Mouse (Mus musculus) B cell, adult 62 days (primary cell): Measurements from ENCODE around the gene Urah. TPM values are rescaled to one million over a fixed set of nuclear protein-coding genes. Genes with fewer than 3 reads are reported as not detected.

Experiments used
- total RNA-seq: library from RNA; stranded (reverse); gene quantifications from 4 replicates; pipeline ENCODE4 v1.2.4, GENCODE M21; 2023

Gene Urah
- not detected in 4 replicates for total RNA-seq

DNA sequence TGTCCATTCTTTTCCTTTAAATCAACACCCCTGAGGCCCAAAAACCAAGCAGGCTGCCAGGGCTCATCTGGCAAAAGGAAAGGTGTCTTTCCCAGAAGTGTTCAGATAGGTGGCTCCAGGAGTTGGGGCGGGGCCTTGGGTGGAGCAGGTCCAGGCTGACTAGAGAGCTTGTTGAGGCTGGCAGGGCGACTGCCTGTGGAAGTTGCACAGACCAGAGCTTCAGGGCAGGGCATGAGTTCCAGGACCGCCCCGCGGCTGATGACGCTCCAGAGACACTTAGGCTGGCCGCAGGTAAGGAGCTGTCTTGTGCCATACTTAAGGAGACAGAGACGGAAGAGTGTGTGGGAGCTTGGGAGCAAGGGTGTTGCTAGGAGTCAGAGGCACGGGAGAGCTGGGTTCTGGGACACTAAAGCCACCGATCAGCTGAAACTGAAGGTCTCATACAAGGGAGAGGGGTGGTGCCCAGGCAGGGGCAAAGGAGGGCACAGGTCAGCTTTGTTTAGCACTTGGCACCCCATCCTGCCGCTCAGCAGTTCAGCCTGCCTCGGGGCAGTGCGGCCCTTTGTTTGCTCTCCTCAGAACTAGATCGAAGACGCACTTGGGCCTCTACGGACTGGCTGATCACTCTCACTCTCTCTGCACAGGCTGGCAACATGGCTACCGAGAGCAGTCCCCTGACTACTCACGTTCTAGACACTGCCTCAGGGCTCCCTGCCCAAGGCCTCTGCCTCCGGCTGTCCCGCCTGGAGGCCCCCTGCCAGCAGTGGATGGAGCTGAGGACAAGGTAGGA is at the start of gene Urah:
TSS of gene Urah (plus strand) at position 51 of the 790 bp plus-strand sequence.

DNA sequence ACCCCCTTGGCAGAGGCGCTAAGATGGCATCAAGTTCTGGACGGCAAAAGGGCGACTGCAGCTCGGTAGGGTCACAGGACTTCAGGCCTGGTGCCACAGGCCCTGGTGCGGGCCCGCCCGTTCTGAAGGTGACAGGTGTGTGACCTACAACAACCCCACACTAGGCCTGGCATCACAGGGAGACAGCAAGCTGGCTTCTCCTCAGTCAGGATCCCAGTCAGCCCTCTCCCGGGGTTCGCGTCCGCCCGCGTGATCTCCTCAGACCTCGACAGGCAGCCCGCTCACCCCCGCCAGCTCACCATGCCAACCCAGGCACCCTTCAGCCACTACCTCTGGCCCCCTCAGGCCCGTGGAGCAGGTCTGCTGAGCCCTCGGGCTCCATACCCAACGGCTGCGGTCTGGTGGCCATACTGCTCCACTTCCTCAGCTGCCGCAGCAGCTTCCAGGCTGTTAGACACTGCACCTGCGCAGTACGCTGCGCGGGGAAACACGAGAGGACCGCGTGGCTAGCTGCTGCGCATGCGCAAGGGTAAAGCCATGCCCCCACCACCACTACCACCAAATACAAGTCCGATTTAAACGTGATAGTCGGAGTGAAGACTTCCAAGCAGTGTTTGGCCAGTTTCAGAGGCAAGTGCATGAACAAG is 47.3 kb upstream of the Urah start, which contains the start of gene Syce1:
TSS of gene Syce1 (minus strand) at position 447 of the 647 bp plus-strand sequence.

DNA sequence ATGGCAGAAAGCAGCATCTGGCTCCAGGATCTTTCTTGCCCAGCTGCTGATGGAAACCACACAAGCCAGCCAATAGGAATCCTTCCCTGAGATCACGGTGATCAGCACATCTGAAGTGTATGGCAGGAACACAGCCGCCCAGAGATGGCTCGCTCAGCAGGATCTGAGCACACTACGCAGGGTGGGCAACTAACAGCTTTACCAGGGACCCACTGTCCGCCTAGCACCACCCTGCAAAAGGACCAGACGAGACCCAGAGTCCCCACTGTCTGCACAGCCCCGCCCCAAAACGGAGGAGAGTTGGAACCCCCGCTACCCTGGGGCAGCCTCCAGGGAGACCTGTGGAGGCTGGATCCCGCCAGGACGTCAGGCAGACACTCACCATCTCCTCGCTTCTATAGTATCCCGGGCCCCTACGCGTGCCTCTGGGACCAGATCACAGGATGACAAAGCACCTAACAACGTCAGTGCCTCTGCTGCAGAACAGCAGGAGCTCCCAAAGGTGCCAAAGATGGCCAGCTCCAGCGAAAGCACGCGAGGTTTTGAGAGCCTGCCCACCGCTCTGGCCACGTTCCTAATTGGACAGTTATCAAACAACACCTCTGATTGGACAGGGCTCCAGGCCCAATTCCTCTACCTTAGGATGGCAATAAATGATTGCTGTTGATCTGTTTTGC is 13.0 kb upstream of the Urah start, which contains the start of gene Zfp941:
TSS of gene Zfp941 (minus strand) at position 526 of the 677 bp plus-strand sequence.

DNA sequence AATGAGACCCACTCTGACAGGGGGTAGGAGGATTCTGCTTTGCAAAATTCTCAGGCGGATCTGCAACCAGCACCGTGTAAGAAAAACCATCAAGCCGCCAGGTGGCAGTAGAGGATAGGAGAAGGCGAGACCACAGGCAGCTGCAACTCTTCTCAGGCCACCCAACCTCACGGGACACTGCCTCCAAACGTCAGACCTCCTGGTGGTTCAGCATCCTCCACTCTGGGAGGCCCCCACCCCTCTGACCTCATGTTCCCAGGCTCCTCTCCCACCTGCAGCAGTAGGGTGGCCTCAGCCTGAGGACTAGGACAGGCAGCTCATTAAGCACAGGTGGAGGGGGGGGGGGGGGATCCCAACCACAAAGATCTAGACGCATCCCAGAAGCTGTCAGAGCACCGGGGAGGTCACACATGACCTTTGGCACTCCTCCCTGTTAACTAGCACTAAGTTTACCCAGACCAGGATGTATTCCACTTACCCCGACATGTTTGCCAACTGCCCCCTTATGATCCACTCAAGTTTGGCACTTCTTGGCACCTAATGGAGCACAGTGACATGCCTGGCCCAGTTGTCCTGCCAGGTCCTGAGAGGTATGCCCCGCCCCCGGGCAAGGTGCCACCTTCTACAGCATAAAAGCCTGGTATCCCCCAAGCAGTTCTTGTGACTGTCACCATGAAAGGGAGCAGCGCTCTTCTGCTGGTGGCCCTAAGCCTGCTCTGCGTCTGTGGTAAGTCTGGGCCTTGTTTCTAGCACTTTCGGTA is 10.3 kb downstream of the Urah start, which contains the start of gene Scgb1c1:
TSS of gene Scgb1c1 (plus strand) at position 643 of the 761 bp plus-strand sequence.

DNA sequence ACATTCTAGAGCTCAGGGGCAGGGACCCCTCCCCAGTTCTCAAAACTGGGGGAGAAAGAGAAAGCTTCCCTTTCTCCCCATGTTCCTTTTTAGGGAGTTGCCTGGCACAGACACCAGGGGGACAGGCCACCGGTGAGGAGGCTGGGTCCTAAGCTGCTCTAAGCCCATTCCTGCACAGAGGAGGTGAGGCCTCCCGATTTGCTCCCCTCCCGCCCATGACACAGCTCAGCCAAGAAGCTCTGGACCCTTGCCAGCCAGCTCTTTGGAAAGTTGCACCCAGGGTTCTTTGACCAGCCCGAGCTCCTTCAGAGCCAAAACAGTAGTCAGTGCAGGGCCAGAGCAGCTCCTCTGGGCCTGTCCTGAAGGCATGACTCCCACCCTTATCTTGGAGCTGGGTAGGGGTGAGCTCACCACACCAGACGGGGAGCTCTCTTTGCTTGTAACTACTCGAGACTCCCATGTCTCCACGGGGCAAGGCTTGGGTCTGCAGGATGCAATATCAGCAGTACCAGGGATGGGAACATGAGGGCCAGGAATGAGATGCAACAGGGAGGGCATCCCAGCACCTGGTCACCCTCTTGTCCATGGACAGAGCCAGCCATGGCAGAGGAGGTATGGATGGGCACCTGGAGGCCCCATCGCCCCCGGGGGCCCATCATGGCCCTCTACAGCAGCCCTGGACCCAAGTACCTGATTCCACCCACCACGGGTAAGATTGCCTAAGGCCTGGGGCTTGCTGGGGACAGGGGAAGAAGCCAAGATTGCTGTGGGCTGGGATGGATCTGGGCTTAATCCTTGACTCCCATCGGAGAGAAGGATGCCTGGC is 13.2 kb downstream of the Urah start, which contains the start of gene Odf3:
TSS of gene Odf3 (plus strand) at position 51 of the 826 bp plus-strand sequence.

DNA sequence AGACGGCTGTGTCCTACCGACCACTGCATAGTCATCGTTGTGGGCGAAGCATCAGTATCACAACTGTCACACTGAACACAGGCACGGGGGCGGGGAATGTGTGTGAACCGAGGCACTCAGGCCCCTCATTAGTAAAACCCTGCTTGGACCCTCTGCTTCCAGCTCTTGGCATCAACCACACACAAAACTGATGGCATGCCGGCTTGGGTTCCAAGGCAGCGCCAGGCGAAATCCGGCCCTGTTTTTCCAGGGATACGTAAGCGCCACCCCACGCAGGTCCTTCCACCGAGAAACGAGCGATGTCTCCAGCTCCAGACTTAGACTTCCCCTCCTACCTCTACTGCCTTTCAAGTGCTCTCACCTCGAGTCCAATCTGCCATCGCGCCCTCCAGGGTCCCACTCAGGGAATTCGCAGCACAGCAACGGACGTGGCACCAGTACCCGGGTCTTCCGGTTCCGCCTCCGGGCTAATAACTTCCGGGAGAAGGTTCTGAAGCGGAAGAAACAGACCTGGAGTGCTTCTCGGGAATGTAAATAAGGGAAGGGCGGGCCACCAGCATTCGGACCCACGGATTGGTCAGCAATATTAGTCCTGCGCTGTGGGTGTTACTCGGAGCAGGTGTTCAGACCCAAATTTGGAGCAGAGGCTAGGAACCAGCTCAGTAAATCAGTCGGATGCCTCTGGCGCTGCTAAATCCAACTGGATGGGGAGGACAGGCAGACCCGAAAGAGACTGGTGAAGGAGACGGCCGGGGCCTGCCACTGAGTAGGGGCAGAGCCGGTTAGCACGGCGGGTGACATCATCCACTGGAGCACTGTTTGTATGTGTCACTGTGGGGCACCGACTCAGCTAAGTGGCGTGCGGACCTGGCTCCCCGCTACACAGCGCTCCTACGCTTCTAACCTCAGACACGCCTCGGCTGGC is 21.3 kb downstream of the Urah start, which contains the start of gene Gm45785:
TSS of gene Gm45785 (minus strand) at position 472 of the 925 bp plus-strand sequence.

DNA sequence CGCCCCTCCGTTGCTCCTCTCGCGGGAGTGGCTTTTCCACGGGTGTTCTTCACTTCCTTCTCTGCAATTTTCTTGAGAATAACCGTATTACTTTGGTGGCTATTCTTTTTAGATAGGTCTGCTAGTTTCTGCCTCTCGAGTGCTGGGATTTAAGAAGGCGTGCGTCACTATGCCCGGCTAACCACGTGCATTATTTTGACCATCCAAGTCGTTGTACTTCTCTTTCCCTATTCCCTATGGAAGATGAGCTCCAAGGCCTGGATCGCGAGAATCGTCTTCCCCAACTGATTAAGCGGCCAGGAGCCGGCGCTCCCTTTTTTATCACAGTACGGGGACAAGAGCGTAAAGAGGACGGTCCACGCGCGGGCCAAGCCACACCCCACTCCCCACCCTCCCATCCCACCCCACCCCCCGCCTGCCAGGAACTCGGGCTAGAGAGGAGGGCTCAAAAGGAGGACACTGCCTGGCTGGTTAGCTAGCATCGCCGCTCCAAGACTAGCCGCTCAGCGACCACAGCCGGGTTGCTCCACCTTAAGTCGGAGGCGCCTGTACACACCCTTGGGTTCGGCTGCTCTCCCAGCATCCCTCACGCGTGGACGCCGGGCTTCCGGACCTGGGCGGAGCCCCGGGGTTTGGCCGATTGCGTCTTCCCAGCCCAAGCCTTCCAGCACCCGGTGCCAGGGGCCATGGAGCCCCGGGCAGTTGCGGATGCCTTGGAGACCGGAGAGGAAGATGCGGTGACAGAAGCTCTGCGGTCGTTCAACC is 22.1 kb downstream of the Urah start, which contains the start of gene Ric8a:
TSS of gene Ric8a (plus strand) at position 173 of the 765 bp plus-strand sequence.

DNA sequence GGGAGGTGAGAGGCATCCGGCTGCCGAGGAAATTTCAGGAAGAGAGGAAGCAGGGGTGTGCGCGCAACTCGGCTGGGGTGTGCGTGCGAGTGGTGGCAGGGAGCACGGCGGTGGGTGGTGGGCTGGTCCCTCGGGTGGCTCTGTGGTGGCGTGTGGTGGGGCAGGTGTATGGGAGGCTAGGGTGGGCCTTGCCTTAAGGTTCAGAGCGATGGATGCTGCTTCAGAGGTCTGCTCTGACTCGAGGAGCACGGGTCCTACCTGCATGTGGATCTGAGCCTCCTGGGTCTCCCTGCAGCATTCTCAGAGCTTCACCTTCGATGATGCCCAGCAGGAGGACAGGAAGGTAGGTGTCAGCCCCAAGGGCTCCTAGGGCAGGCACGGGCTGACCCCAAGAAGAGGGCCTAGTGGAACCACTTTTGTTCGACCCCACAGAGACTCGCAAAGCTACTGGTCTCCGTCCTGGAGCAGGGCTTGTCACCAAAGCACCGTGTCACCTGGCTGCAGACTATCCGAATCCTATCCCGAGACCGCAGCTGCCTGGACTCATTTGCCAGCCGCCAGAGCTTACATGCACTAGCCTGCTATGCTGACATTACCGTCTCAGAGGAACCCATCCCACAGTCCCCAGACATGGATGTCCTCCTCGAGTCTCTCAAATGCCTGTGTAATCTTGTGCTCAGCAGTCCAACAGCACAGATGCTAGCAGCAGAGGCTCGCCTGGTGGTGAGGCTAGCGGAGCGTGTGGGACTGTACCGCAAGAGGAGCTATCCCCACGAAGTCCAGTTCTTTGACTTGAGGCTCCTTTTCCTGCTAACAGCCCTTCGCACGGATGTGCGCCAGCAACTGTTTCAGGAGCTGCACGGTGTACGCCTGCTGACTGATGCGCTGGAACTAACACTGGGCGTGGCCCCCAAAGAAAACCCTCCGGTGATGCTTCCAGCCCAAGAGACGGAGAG is 23.0 kb downstream of the Urah start, which contains the start of gene Bet1l:
TSS of gene Bet1l (minus strand) at position 28 of the 956 bp plus-strand sequence.

DNA sequence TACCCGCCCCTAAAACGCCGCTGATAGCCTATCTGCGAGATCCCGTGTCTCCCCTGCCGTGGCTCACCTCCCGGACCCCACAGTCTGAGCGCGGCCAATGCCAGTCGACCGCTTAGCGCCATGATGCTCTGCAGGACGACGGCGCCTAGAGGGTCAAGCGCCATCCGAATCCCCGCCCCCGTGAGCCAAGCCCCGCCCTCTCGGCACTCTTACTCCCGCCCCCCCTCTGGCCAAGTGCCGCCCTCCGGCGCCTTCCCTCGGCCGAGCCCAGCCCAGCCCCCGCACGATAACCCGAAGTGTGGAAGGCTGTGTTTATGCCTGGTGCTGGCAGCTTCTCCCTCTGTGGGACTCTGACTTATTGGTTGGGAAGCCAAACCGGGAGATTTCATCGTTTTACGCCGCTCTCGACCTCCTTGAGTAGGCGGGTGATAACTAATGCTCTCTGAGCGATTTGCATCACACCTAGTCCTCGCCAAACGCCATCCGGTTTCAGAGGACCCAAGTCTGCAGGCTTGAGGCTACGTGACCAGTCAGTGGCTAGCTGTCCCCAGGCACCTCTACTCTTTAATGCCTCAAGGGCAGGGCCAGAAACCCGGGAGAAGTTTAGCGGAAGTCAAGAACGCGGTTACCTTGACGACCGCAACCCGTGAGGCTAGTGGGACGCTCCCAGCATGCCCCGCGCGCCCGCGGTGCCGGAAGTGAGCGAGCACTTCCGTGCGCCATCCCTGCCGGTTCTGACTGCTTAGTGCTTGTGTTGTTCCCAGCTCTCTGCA is 47.1 kb downstream of the Urah start, which contains the start of the genes Psmd13 and Sirt3:
TSS of gene Psmd13 (plus strand) at position 273 of the 773 bp plus-strand sequence.
TSS of gene Sirt3 (minus strand) at position 614 of the 773 bp plus-strand sequence.

Other genes starting within 250 kb of the Urah start
- gene Olfr46, start 233.7 kb upstream of the Urah start, total RNA-seq = not detected in 4 replicates
- not detected in 4 replicates for gene Olfr61, start 206.0 kb upstream of the Urah start, total RNA-seq
- not detected in 4 replicates for gene Olfr53, start 188.6 kb upstream of the Urah start, total RNA-seq
- not detected in 4 replicates for gene Olfr539, start 175.1 kb upstream of the Urah start, total RNA-seq
- gene Olfr45, start 153.1 kb upstream of the Urah start, total RNA-seq = not detected in 4 replicates
- gene Olfr541, start 137.8 kb upstream of the Urah start, total RNA-seq = not detected in 4 replicates
- gene Cyp2e1, start 71.3 kb upstream of the Urah start, total RNA-seq = not detected in 4 replicates
- not detected in 4 replicates for gene Syce1, start 47.2 kb upstream of the Urah start, total RNA-seq
- gene Zfp941, start 12.8 kb upstream of the Urah start, total RNA-seq = not detected in 4 replicates
- gene Scgb1c1, start 10.5 kb downstream of the Urah start, total RNA-seq = not detected in 4 replicates
- gene Odf3, start 12.8 kb downstream of the Urah start, total RNA-seq = not detected in 4 replicates
- not detected in 4 replicates for gene Gm45785, start 21.3 kb downstream of the Urah start, total RNA-seq
- gene Ric8a, start 21.9 kb downstream of the Urah start, total RNA-seq = 93.4 to 117 TPM (median 99.1 TPM) in 4 replicates
- 18.9 to 23.9 TPM (median 22.0 TPM) in 4 replicates for gene Bet1l, start 22.6 kb downstream of the Urah start, total RNA-seq
- gene Psmd13, start 47.0 kb downstream of the Urah start, total RNA-seq = 76.1 to 84.1 TPM (median 77.2 TPM) in 4 replicates
- gene Sirt3, start 47.3 kb downstream of the Urah start, total RNA-seq = 7.3 to 10.8 TPM (median 8.6 TPM) in 4 replicates
- gene Cox8b, start 65.4 kb downstream of the Urah start, total RNA-seq = not detected in 4 replicates
- not detected in 4 replicates for gene Nlrp6, start 85.9 kb downstream of the Urah start, total RNA-seq
- gene Pgghg, start 106.4 kb downstream of the Urah start, total RNA-seq = 15.9 to 23.8 TPM (median 18.4 TPM) in 4 replicates
- not detected in 4 replicates for gene Ifitm5, start 115.3 kb downstream of the Urah start, total RNA-seq
- not detected in 4 replicates for gene Gm45717, start 120.9 kb downstream of the Urah start, total RNA-seq
- gene Ifitm2, start 121.0 kb downstream of the Urah start, total RNA-seq = 10.4 to 16.2 TPM (median 12.9 TPM) in 4 replicates
- gene Ifitm1, start 132.2 kb downstream of the Urah start, total RNA-seq = 1.2 TPM in 1 of 4 replicates, not detected in the others
- gene Ifitm3, start 175.8 kb downstream of the Urah start, total RNA-seq = 3.2 to 7.5 TPM (median 4.5 TPM) in 4 replicates
- 1.6 to 1.9 TPM in 2 of 4 replicates, not detected in the others for gene Ifitm6, start 182.9 kb downstream of the Urah start, total RNA-seq
- not detected in 4 replicates for gene Gm17387, start 194.1 kb downstream of the Urah start, total RNA-seq
- not detected in 4 replicates for gene B4galnt4, start 226.1 kb downstream of the Urah start, total RNA-seq
- gene Pkp3, start 243.2 kb downstream of the Urah start, total RNA-seq = 21.8 to 29.7 TPM (median 25.9 TPM) in 4 replicates